Mouse (Mus musculus) cerebellum, adult 2 months (tissue): ENCODE data around the gene Acr.

Experiments
- CTCF ChIP-seq: fragments of 200-500 bp; IDR thresholded peaks from 2 replicates; pipeline ENCODE4 v1.5.1; 2011; ENCODE audit warnings: low read depth, mild to moderate bottlenecking, control low read depth, low read length, moderate library complexity, borderline replicate concordance; ENCODE audit not compliant: insufficient read depth
- POLR2A ChIP-seq: fragments of 200-500 bp; IDR thresholded peaks from 2 replicates; pipeline ENCODE4 v1.6.1; 2011; ENCODE audit warnings: low read length, control low read depth, borderline replicate concordance; ENCODE audit not compliant: insufficient read depth

DNA sequence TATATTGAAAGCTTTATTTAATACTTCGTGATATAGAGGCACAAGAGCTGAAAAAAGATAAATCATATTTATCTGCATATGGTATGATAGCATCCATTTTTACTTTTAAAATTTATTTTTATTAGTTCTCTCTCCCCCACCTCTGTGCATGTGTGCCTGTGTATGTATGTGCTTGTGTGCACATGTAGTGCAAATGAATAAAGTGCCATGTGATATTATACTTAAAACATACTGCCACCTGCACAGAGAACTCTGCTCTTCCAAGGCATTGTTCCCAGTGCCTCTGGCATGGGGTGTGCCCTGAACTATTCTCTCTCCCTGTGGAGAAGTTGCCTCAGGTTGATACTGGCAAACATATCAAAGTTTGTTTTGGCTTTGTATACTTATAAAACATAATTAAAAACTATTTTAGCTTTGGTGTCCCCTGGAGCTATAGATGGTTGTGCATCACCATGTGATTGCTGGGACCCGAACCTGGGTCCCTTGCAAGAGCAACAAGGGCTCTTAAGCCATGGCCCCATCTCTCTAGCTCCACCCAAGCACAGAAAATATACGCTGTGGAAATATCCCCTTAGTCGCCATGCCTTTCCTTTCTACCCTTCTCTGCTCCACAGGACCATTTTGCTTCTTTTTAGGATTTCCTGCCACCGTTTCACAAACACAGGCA, 55.0 kb downstream of the Acr start:
- no peak for TF ChIP-seq POLR2A
- no peak for TF ChIP-seq CTCF
